Mouse (Mus musculus) liver, adult 2 months (tissue): Measurements from ENCODE around the gene Gm21698. TPM values are rescaled to one million over a fixed set of nuclear protein-coding genes. Genes with fewer than 3 reads are reported as not detected.
"Not testable (repeated sequence)": the region's sequence is repeated elsewhere in the genome, so short reads cannot be mapped to it uniquely, and the experiment has no call there.

Experiments
- DNase-seq: peaks from one replicate; pipeline ENCODE4 v3.0.0-alpha.2; 2011; ENCODE audit warnings: low read depth, low spot score; ENCODE audit errors: extremely low read depth
- H3K27ac ChIP-seq: fragments of 200-500 bp; replicated peaks from 2 replicates; pipeline ENCODE4 v1.5.1; 2012; ENCODE audit warnings: low read depth, mild to moderate bottlenecking, control low read depth, inconsistent platforms, low read length; ENCODE audit not compliant: insufficient read depth
- H3K27me3 ChIP-seq: fragments of 200-500 bp; 2 replicates; pipeline ENCODE4 v1.6.1; 2012; ENCODE audit warnings: mild to moderate bottlenecking, moderate library complexity, low read length, inconsistent platforms; ENCODE audit not compliant: control insufficient read depth, insufficient read depth
- H3K36me3 ChIP-seq: fragments of 200-500 bp; 2 replicates; pipeline ENCODE4 v1.6.1; 2012; ENCODE audit warnings: low read length, inconsistent platforms; ENCODE audit not compliant: control insufficient read depth, insufficient read depth
- H3K4me1 ChIP-seq: fragments of 200-500 bp; 2 replicates; pipeline ENCODE4 v1.6.1; 2011; ENCODE audit warnings: low read length; ENCODE audit not compliant: control insufficient read depth, insufficient read depth
- H3K4me3 ChIP-seq: fragments of 200-500 bp; 2 replicates; pipeline ENCODE4 v1.5.1; 2011; ENCODE audit warnings: low read depth, mild to moderate bottlenecking, control low read depth, low read length, moderate library complexity; ENCODE audit not compliant: insufficient read depth
- H3K79me2 ChIP-seq: fragments of 200-500 bp; 2 replicates; pipeline ENCODE4 v1.6.1; 2012; ENCODE audit warnings: inconsistent platforms, mild to moderate bottlenecking, low read length, moderate library complexity; ENCODE audit not compliant: control insufficient read depth, insufficient read depth
- H3K9ac ChIP-seq: fragments of 200-500 bp; 2 replicates; pipeline ENCODE4 v1.6.1; 2012; ENCODE audit warnings: low read depth, mild to moderate bottlenecking, control low read depth, inconsistent platforms, low read length
- WGBS: fragments of 180-500 bp; shearing (Covaris S2); methylation state at CpG from one replicate; pipeline ENCODE4 v1.1.7; 2018; 5-methylcytosine and 5-hydroxymethylcytosine counted together
- polyA plus RNA-seq: library from polyadenylated mRNA; depleted of rRNA; stranded (reverse); fragments of >200 nt; gene quantifications from 2 replicates; pipeline ENCODE4 v1.2.3, GENCODE M21; 2012; rRNA removed
- total RNA-seq: library from RNA; depleted of rRNA; stranded (reverse); fragments of >200 nt; gene quantifications from 2 replicates; pipeline ENCODE4 v1.2.3, GENCODE M21; 2014; rRNA removed

Gm21698 gene
- total RNA-seq (not detected in 2 replicates), polyA plus RNA-seq (not detected in 2 replicates)

DNA sequence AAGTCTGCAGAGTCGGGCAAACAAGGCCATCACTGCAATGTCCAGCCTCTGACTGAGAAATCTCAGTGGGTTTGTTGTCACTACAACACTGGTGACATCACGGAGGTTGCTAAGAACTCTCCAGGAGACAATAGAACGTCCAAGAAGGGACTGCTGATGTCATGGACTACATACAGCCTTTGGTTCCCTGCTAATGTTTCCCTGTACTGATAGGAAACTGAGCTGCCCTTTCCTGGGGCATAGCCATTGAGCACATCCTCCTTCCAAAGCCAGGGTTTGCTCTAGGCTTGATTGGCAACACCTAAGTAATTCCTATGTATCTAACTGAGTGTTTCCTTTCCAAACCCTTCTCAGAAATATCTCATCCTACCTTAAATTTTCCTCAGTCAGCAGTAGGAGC lies at the start of gene Gm21698:
Gm21698 (minus strand) TSS at position 101 of the 400 bp plus-strand sequence.
- not testable (repeated sequence) for H3K9ac ChIP-seq, H3K4me1 ChIP-seq, H3K36me3 ChIP-seq, H3K27ac ChIP-seq, H3K27me3 ChIP-seq, DNase-seq, H3K4me3 ChIP-seq, H3K79me2 ChIP-seq
- no CpG with 5 or more reads among the region's 3 CpGs for WGBS

- not testable (repeated sequence) for H3K36me3 ChIP-seq, H3K4me1 ChIP-seq, DNase-seq, H3K4me3 ChIP-seq, H3K27me3 ChIP-seq, H3K9ac ChIP-seq, H3K27ac ChIP-seq, H3K79me2 ChIP-seq
- no CpG with 5 or more reads among the region's 3 CpGs for WGBS
Measured at GRCm38 (mm10) chr5:26022816-26023215, 34.4 kb upstream of the Gm21698 start, which contains the start of gene Gm5862. TSS of gene Gm5862 (minus strand) at chr5:26022916.

DNA sequence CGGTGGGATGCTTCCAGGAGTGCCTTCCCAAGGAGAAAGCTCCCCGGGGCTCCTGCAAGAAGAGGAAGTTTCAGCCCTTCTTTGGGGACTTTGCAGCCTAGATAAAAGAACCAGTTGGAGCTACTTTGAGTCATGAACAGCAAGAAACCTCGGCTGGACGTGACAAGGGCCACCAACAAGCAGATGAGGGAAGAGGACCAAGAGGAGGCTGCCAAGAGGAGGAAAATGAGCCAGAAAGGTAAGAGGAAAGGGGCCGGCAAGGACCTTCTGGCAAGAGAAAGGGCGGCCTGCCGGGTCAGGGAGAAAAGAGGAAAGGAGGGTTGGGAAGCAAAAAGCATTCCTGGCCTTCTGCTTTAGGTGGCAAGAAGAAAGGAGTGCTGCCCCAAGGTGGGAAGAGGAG lies 19.2 kb upstream of the Gm21698 start:
- not testable (repeated sequence) for DNase-seq, H3K4me3 ChIP-seq
- 58% methylated on average over 7 of the region's 7 CpGs for WGBS

GRCm38 (mm10) chr5:26006937-26007695 lies 18.7 kb upstream of the Gm21698 start:
- H3K4me3 ChIP-seq, DNase-seq, H3K9ac ChIP-seq, H3K27ac ChIP-seq, H3K27me3 ChIP-seq, H3K79me2 ChIP-seq, H3K36me3 ChIP-seq, H3K4me1 ChIP-seq: not testable (repeated sequence)
- 16% methylated on average over 45 of the region's 45 CpGs for WGBS

More for the DNA sequence above, 19.2 kb upstream of the Gm21698 start:
- not testable (repeated sequence) for H3K9ac ChIP-seq, H3K27ac ChIP-seq, H3K36me3 ChIP-seq, H3K79me2 ChIP-seq, H3K4me1 ChIP-seq, H3K27me3 ChIP-seq

GRCm38 (mm10) chr5:26004698-26005097 lies 16.2 kb upstream of the Gm21698 start, which contains the start of gene Gm1979:
TSS of gene Gm1979 (minus strand) at chr5:26004798.
- H3K36me3 ChIP-seq, H3K27me3 ChIP-seq, H3K9ac ChIP-seq, H3K4me3 ChIP-seq, H3K79me2 ChIP-seq, H3K27ac ChIP-seq, H3K4me1 ChIP-seq, DNase-seq: not testable (repeated sequence)
- 94% methylated on average over 1 of the region's 2 CpGs for WGBS

GRCm38 (mm10) chr5:25972563-25972962 lies 15.9 kb downstream of the Gm21698 start, which contains the start of gene Gm21680:
TSS of gene Gm21680 (minus strand) at chr5:25972663.
- WGBS = no CpG with 5 or more reads among the region's 2 CpGs
- not testable (repeated sequence) for H3K79me2 ChIP-seq, H3K9ac ChIP-seq, H3K4me1 ChIP-seq, H3K4me3 ChIP-seq, H3K27ac ChIP-seq, H3K27me3 ChIP-seq, H3K36me3 ChIP-seq, DNase-seq

GRCm38 (mm10) chr5:25957050-25957449 lies 31.4 kb downstream of the Gm21698 start:
- H3K27ac ChIP-seq, H3K79me2 ChIP-seq, H3K4me3 ChIP-seq, H3K4me1 ChIP-seq, H3K27me3 ChIP-seq, H3K9ac ChIP-seq, DNase-seq, H3K36me3 ChIP-seq: not testable (repeated sequence)
- WGBS = 41% methylated on average over 17 of the region's 17 CpGs

DNA sequence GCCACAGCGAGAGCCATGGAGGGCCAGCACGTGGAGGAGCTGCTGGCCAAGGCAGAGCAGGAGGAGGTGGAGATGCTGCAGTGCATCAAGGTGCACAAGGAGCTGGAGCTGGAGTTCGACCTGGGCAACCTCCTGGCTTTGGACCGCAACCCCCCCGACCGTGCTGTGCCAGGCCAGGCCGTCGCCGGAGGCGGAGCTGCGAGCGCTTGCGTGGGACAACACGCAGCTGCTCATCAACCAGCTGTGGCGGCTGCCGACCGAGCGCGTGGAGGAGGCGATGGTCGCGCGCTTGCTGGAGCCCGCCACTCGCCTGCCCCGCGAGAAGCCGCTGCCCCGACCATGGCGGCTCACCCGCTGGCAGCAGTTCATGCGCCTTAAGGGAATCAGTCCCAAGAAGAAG lies 31.8 kb downstream of the Gm21698 start:
- not testable (repeated sequence) for H3K4me1 ChIP-seq, H3K27me3 ChIP-seq, H3K4me3 ChIP-seq, H3K9ac ChIP-seq, DNase-seq, H3K27ac ChIP-seq, H3K36me3 ChIP-seq, H3K79me2 ChIP-seq
- WGBS = 21% methylated on average over 32 of the region's 32 CpGs

GRCm38 (mm10) chr5:25954317-25954716 lies 34.1 kb downstream of the Gm21698 start, which contains the start of gene Gm21671:
TSS of gene Gm21671 (minus strand) at chr5:25954417.
- not testable (repeated sequence) for H3K9ac ChIP-seq, H3K4me3 ChIP-seq, H3K36me3 ChIP-seq, H3K4me1 ChIP-seq, H3K27ac ChIP-seq, H3K79me2 ChIP-seq, DNase-seq, H3K27me3 ChIP-seq
- 59% methylated on average over 2 of the region's 2 CpGs for WGBS
